Mouse (Mus musculus): Measurements from ENCODE around the gene Gkap1.

Gkap1 gene

GRCm38 (mm10) chr13:58184111-58184510, 91.4 kb downstream of the Gkap1 start:
- in situ Hi-C loops (cut with MboI; ENCODE audit: low pct_unique_long_range_greater_than_20kb in 1 of 2, low sequenced_read_pairs in 2 of 2, unreplicated experiment in 1 of 2) = no loop called here

All from mouse embryonic stem cell (cell line).